Mouse (Mus musculus): ENCODE data around the gene Nudt15. TPM values are rescaled to one million over a fixed set of nuclear protein-coding genes. Genes with fewer than 3 reads are reported as not detected.
"Not testable (repeated sequence)": the region's sequence is repeated elsewhere in the genome, so short reads cannot be mapped to it uniquely, and the experiment has no call there.

Gene Nudt15
- total RNA-seq (2022), result 1 to 10 TPM; 6.6 to 8.7 (median 8.1) TPM

GRCm38 (mm10) chr14:73548051-73548450, at the start of gene Nudt15:
Gene Nudt15, minus strand, starts transcription at chr14:73548242.
- DNase-seq (ENCODE audit: low spot score in 2 of 2), result no peak

GRCm38 (mm10) chr14:73592166-73592565, 44.1 kb upstream of the Nudt15 start:
- no peak for DNase-seq (ENCODE audit: low spot score in 2 of 2)

GRCm38 (mm10) chr14:73588080-73588479, 40.0 kb upstream of the Nudt15 start:
- no peak for DNase-seq (ENCODE audit: low spot score in 2 of 2)

GRCm38 (mm10) chr14:73576336-73576735, 28.3 kb upstream of the Nudt15 start:
- no peak for DNase-seq (ENCODE audit: low spot score in 2 of 2)

GRCm38 (mm10) chr14:73574053-73574452, 26.0 kb upstream of the Nudt15 start:
- DNase-seq (ENCODE audit: low spot score in 2 of 2), result no peak

- no peak for DNase-seq (ENCODE audit: low spot score in 2 of 2)
These were observed 23.1 kb upstream of the Nudt15 start for GRCm38 (mm10) chr14:73571143-73571542.

GRCm38 (mm10) chr14:73569831-73570230, 21.8 kb upstream of the Nudt15 start:
- DNase-seq (ENCODE audit: low spot score in 2 of 2), result not testable (repeated sequence)

GRCm38 (mm10) chr14:73553122-73553696, 5.2 kb upstream of the Nudt15 start:
- no peak for DNase-seq (ENCODE audit: low spot score in 2 of 2)

GRCm38 (mm10) chr14:73552341-73553121, 4.5 kb upstream of the Nudt15 start:
- peak; percentile 90 to 92 for DNase-seq (ENCODE audit: low spot score in 2 of 2)

GRCm38 (mm10) chr14:73551164-73551563, 3.1 kb upstream of the Nudt15 start:
- no peak for DNase-seq (ENCODE audit: low spot score in 2 of 2)

- DNase-seq (ENCODE audit: low spot score in 2 of 2), result no peak
These were observed 2.7 kb upstream of the Nudt15 start for GRCm38 (mm10) chr14:73550732-73551131.

GRCm38 (mm10) chr14:73550291-73550690, 2.2 kb upstream of the Nudt15 start:
- no peak for DNase-seq (ENCODE audit: low spot score in 2 of 2)

- no peak for DNase-seq (ENCODE audit: low spot score in 2 of 2)
These were observed 1.0 kb downstream of the Nudt15 start for GRCm38 (mm10) chr14:73547034-73547433.

GRCm38 (mm10) chr14:73543781-73544180, 4.3 kb downstream of the Nudt15 start:
- no peak for DNase-seq (ENCODE audit: low spot score in 2 of 2)

GRCm38 (mm10) chr14:73535641-73536040, 12.4 kb downstream of the Nudt15 start:
- DNase-seq (ENCODE audit: low spot score in 2 of 2), result no peak

- no peak for DNase-seq (ENCODE audit: low spot score in 2 of 2)
These were observed 14.1 kb downstream of the Nudt15 start for GRCm38 (mm10) chr14:73533755-73534465.

- not testable (repeated sequence) for DNase-seq (ENCODE audit: low spot score in 2 of 2)
These were observed 19.4 kb downstream of the Nudt15 start for GRCm38 (mm10) chr14:73528661-73529060.

- peak; percentile 89 for DNase-seq (ENCODE audit: low spot score in 2 of 2)
These were observed 23.1 kb downstream of the Nudt15 start, which contains the start of gene Sucla2 for GRCm38 (mm10) chr14:73524766-73525448. Gene Sucla2, plus strand, starts transcription at chr14:73525319.

- no peak for DNase-seq (ENCODE audit: low spot score in 2 of 2)
These were observed 23.9 kb downstream of the Nudt15 start for GRCm38 (mm10) chr14:73524136-73524535.

- DNase-seq (ENCODE audit: low spot score in 2 of 2), result peak; percentile 87 to 90
These were observed 38.1 kb downstream of the Nudt15 start, which contains the start of gene Med4 for GRCm38 (mm10) chr14:73509765-73510423. Gene Med4, plus strand, starts transcription at chr14:73510025.

Data from gastrocnemius, adult 8-10 months (tissue).